Mouse (Mus musculus) MEL (cell line): Measurements from ENCODE around the gene Arap1.

Experiments
- CTCF ChIP-seq, 3 experiments: IDR thresholded peaks in 2 of 3; conservative IDR thresholded peaks in 1 of 3; 2 replicates each; pipeline ENCODE4 v1.5.1; 2011 to 2012; ENCODE audit warnings: low read length in 3 of 3, low read depth in 2 of 3, mild to moderate bottlenecking in 2 of 3, improper control_type of control experiment in 1 of 3, inconsistent platforms in 1 of 3, mixed read lengths in 1 of 3, moderate library complexity in 1 of 3; ENCODE audit not compliant: control insufficient read depth in 1 of 3, insufficient read depth in 1 of 3, poor library complexity in 1 of 3, severe bottlenecking in 1 of 3
- EP300 ChIP-seq, 2 experiments: IDR thresholded peaks; 2 replicates each; pipeline ENCODE4 v1.6.1; 2011; ENCODE audit warnings: improper control_type of control experiment in 2 of 2, low read length in 2 of 2, low read depth in 1 of 2, mild to moderate bottlenecking in 1 of 2
- GABPA ChIP-seq: IDR thresholded peaks from 2 replicates; pipeline ENCODE4 v1.6.1; 2012; ENCODE audit warnings: low read depth, mild to moderate bottlenecking, inconsistent platforms, low read length, improper control_type of control experiment, moderate library complexity
- MAX ChIP-seq: IDR thresholded peaks from 2 replicates; pipeline ENCODE4 v1.6.1; 2011; ENCODE audit warnings: low read length, improper control_type of control experiment
- MEF2A ChIP-seq: IDR thresholded peaks from 2 replicates; pipeline ENCODE4 v1.6.1; 2014; ENCODE audit warnings: low read depth, mild to moderate bottlenecking, inconsistent platforms, low read length, improper control_type of control experiment; ENCODE audit not compliant: poor library complexity, insufficient replicate concordance, severe bottlenecking; ENCODE audit errors: extremely low read depth
- POLR2A ChIP-seq, 2 experiments: IDR thresholded peaks; 2 replicates each; pipeline ENCODE4 v1.6.1; 2011 to 2012; ENCODE audit warnings: low read length in 2 of 2, mild to moderate bottlenecking in 2 of 2, control low read depth in 1 of 2, improper control_type of control experiment in 1 of 2, low read depth in 1 of 2, moderate library complexity in 1 of 2; ENCODE audit not compliant: control insufficient read depth in 1 of 2, insufficient read depth in 1 of 2, poor library complexity in 1 of 2
- POLR2AphosphoS5 ChIP-seq: IDR thresholded peaks from 2 replicates; pipeline ENCODE4 v1.6.1; 2012; ENCODE audit warnings: low read depth, borderline replicate concordance, mild to moderate bottlenecking, inconsistent platforms, low read length, moderate library complexity, mixed read lengths
- TCF12 ChIP-seq: IDR thresholded peaks from 2 replicates; pipeline ENCODE4 v1.6.1; 2014; ENCODE audit warnings: low read depth, mild to moderate bottlenecking, inconsistent platforms, low read length, improper control_type of control experiment, moderate library complexity
- ZMIZ1 ChIP-seq: IDR thresholded peaks from 2 replicates; pipeline ENCODE4 v1.6.1; 2012; ENCODE audit warnings: low read depth, mild to moderate bottlenecking, inconsistent platforms, low read length, improper control_type of control experiment, moderate library complexity

DNA sequence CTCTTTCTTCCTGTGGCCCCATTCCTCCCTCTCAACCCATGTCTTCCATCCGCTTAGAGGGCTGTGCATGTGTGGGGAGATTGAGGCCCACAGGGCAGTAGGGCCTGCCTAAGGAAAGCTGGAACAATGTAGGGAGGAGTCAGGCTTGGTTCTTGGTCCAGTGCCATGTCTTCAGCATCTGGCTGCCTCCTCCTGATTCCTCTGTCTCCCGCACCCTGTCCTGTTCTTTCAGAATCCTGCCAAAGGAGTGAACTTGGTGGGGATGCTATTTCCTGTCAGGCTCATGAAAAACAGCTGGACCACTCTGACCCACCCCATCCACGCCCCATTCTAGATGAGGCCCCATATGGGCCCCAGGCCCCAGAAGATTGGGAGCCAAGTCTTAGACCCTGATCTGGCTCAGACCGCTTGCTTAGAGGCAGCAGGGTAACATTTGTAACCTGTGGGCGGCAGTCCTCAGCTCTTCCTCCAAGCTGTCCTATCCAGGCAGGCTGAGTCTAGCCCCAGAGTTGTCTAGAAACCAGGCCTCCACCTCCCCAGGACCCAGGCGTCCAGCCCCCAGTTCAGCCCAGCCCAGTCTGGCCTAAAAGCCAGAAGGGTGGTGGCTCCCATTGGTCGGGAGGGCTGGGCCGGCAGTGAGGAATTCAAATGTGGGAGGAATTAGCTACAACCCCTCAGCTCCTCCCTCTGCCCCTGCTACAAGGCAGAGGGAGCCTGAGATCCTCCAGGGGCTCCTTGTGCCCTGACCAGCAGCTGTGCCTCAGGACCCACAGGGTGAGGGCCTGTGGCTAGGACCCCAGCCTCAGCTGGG is 46.0 kb downstream of the Arap1 start:
- TF ChIP-seq ZMIZ1 (no peak), CTCF (IDR thresholded peaks at IDR 0.05 in 2 of 3, conservative IDR thresholded peaks at IDR 0.05 in 1 of 3; ENCODE audit: control insufficient read depth in 1 of 3, insufficient read depth in 1 of 3, low read depth in 2 of 3, low read length in 3 of 3, poor library complexity in 1 of 3, severe bottlenecking in 1 of 3) (no peak), EP300 (IDR thresholded peaks at IDR 0.05; ENCODE audit: low read depth in 1 of 2, low read length in 2 of 2) (no peak), TCF12 (no peak), GABPA (no peak), POLR2A (IDR thresholded peaks at IDR 0.05; ENCODE audit: control insufficient read depth in 1 of 2, insufficient read depth in 1 of 2, low read depth in 1 of 2, low read length in 2 of 2, poor library complexity in 1 of 2) (no peak), MEF2A (no peak), POLR2AphosphoS5 (no peak), MAX (no peak)
